Mouse (Mus musculus) lung, postnatal 25 days (tissue): ENCODE results near the gene Gse1.

Experiments
- DNase-seq: peaks from one replicate; pipeline ENCODE4 v3.0.0; 2022; ENCODE audit warnings: low spot score

Gene Gse1

GRCm38 (mm10) chr8:120243222-120243621, 15.0 kb downstream of the Gse1 start:
- no peak for DNase-seq

DNA sequence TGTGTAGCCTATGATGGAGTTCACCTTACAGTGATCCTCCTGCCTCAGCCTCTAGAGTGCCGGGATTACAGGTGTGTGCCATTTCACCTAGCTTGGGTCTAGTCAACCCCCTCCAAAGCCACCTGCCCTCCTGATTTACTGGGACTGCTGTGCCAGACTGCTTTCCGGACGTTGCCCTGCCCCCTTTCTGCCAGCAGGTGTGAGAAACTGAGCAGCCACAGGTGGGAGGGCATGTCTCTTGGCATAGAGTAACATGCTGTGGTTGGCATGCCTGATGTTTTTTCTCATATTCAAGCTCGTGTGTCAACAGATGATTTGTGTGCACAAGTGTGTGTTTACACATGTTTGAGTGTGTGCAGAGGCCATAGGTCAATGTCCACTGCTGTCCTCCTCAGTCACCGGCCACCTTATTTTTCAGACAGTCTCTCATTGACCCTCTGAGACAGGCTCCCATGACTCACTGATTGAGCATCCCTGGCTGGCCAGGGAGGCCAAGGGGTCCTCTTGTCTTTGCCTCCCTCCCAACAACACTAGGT, 15.7 kb downstream of the Gse1 start:
- no peak for DNase-seq

DNA sequence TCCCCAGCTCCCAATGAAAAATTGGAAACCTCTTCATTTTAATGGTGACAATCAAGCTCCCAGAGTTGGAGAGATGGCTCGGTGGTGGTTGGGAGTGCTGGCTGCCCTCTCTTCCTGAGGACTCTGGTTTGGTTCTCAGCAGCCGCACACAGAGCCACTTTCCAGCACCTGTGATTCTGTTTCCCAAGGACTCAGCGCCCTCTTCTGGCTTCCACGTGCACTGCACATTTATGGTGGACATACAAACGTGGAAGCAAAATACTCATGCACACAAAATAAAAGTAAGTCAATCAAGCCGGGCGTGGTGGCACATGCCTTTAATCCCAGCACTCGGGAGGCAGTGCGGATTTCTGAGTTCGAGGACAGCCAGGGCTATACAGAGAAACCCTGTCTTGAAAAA, 16.3 kb downstream of the Gse1 start:
- no peak for DNase-seq

GRCm38 (mm10) chr8:120247618-120248017, 19.4 kb downstream of the Gse1 start:
- no peak for DNase-seq

GRCm38 (mm10) chr8:120248031-120248430, 19.8 kb downstream of the Gse1 start:
- DNase-seq: no peak

GRCm38 (mm10) chr8:120248451-120248850, 20.2 kb downstream of the Gse1 start:
- no peak for DNase-seq

DNA sequence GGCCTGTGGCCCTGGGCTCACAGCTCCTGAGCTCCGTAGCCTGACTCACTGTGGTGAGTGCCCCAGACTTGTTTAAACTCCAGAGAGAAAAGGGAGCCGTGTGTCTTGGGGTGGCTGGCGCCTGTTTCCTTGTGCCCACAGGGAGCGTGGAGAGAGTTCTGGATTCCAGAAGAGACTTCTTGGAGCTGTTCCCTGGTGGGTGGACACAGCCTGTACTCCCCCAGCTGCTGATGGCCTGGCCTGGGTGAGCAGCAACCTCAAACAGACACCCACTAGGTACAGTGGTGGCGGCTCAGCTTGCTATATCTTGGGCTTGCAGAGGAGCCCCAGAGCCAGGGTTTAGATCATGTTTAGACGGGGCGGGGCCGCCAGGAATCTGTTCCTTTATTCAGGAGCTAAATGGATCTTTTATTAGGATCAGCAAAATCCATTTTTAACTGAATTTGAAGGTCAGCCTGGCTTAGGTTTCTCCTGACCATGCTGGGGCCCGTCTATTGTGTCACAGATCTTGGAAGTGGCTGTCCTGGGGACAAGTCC, 21.6 kb downstream of the Gse1 start:
- no peak for DNase-seq

- no peak for DNase-seq
These were observed 22.6 kb downstream of the Gse1 start for GRCm38 (mm10) chr8:120250750-120251410.

DNA sequence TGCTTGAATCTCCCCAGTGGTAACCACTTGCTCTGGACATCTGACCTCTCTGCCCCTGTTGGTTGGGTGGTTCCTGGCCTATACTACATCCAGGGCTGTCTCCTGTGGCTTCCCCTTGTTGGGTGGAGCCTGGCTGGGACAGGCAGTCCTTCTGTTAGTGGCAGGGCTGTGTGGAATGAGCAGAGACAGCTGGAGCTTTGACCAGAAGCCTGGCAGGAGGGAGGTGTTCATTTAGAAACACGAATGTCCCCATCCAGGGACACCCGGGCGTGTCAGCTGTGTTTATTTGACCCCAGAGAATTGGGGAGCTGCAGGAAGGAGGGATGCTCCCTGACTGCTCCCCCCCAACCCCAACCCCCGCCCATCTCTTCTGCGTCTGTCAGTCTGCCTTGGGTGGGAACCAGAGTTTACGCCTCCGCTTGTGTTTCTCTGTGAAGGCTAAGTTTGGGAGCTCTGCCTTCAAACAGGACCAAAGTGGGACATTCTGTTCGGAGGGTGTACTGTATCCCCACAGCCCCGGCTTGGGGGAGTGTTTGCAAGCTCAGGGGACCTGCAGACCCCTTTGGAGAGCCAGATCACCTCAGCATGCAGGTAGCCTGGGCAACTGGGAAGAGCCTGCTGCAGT, 23.3 kb downstream of the Gse1 start:
- DNase-seq: peak; percentile 76

DNA sequence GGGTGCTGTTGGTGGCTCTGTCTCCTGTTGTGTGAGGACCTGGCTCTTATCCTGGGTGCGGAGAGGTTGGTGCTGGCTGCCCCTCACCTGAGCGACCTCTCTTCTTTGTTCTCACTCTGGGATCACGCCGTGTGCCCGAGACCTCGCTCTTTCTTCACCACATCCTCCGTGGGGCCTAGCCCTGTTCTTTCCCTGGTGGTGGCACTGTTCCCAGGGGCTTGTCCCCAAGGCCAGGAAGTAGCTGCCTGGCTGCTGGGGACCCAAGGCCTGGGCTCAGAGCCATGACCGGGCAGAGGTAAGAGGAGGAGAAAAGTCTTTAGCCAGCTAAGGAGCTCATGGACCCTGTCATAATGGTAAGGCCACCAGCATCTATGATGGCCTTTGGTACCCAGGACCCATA, 25.4 kb downstream of the Gse1 start:
- no peak for DNase-seq

- peak; percentile 49 for DNase-seq
These were observed 27.2 kb downstream of the Gse1 start for GRCm38 (mm10) chr8:120255406-120255987.

- peak; percentile 64 for DNase-seq
These were observed 28.7 kb downstream of the Gse1 start for GRCm38 (mm10) chr8:120256958-120257357.

DNA sequence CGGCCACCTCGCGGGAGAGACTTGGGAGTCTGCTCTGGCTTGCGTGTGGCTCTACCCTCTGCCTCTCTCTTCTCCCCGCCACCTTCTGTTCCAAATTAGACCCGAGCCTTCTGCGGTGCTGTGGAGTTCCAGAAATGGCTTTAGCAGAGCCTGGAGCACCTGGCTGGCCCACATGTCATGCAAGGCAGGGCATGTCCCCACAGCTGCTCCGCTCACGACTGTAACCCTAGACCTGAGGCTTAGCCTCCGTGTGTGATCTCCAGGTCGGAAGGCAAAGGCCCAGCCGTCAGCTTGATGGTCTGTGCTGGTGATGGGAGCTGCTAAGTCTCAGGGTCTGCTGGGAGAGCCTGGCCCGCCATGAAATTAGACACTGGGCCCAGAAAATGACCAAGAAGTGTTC, 30.9 kb downstream of the Gse1 start:
- DNase-seq: no peak

GRCm38 (mm10) chr8:120260677-120261076, 32.4 kb downstream of the Gse1 start:
- DNase-seq: no peak

DNA sequence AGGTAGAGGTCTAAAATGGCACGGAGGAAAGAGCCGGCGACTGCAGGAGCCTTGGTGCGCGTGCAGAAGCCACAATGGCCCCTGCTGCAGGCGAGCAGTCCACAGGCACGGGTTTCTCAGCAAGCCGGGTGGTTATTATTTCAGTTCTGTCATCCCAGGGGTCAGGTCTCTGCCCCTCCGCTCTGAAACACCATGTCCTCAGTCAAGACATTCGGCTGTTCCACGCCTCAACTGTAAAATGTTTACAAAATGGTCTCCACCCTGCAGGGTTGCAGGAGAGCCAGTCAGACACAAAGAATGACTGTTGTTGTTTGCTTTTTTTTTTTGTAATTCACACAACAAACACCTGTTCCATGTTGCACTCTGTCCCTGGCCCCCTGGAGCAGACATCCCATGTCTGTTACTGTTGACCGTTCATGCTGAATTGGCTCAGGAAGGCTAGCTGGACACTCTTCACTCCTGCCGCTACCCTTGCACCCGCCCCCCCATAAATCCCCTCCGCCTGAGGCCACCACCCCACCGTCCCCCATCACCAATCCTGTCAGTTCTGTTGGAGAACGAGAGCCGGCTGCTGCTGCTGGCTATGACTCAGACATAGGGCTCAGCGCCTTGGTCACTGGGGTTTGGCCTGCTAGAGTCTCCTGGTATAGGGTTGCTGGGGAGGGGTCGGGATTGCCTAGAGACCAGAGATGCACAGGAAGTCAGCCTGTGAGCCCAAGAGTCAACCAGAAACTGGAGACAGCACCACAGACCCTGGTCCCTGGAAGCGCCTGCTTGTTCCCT, 33.3 kb downstream of the Gse1 start:
- no peak for DNase-seq

GRCm38 (mm10) chr8:120263879-120264278, 35.6 kb downstream of the Gse1 start:
- DNase-seq: no peak

DNA sequence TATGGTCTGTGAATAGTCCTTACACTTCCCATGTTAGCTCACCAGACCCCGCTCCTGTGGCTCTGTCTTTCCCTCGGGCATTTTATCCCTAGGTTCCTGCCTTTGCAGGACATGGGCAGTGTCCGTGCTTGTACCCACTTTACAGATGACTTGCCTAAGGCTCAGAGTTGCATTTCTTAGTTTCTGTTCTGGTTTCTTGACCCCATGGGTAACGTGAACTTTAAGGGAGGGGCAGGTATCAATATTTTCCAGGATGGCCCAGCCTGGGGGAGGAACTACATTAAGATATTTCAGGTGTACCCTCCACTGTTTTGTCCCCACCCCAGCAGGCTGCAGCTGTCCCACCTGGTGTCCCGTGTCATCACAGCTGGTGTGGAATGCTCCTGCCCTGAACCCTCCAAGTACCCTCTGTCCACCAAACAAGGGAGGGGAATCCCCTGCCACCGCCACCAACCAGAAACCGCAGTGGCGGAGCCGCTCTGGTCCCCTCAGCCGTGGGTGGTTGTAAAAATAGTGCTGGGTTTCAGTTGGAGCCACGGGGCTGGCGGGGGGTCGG, 36.2 kb downstream of the Gse1 start:
- no peak for DNase-seq

GRCm38 (mm10) chr8:120264944-120265453, 36.7 kb downstream of the Gse1 start:
- DNase-seq: peak; percentile 80

DNA sequence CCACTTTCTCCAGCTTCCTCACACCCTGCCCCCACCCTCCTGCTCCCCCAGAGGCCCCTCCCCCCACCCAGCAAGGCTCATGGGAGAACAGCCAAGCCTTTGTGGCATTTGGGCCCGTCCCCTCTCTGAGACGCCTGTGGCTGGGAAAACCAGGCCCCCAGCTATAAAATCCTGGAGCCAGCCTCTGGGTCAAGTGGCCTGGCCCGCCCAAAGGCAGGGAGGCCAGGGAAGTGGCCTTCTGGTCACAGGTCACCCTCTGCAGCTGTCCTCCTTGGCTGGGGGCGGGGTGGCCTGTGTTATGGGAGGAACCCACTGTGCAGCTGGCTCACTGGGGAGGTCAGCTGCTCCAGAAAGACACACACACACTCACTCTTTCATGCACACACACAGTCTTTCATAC, 37.2 kb downstream of the Gse1 start:
- DNase-seq: peak; percentile 84

DNA sequence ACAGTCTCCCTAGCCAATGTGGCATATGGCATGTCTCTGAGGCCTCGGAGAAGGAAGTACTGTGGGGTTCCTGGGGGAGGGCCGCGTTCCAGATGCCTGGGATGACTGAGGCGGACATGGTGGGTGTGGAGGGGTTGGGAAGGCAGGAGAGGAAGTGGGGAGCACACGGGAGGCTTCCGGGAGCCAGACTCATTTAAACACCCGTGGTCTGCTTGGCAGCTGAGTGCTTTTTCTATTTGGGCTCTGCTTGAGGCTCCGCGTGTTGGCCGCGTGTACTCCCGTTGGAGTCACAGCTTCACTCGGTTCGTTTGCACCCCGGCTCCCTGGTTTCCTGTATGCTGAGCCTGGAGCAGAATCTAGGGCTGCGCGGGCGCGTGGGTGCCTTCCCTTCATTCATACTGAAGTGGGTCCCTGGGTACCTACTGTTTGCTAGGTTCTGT, 40.3 kb downstream of the Gse1 start:
- DNase-seq: no peak

GRCm38 (mm10) chr8:120270449-120270848, 42.2 kb downstream of the Gse1 start:
- DNase-seq: no peak

GRCm38 (mm10) chr8:120273430-120273829, 45.2 kb downstream of the Gse1 start:
- no peak for DNase-seq
